Mouse (Mus musculus) hindbrain, embryonic 14.5 days (tissue): ENCODE data around the gene Pcsk2. TPM values are rescaled to one million over a fixed set of nuclear protein-coding genes. Genes with fewer than 3 reads are reported as not detected.
A peak's percentile ranks its signal among the peaks of the same experiment; 100 is the strongest.

ENCODE experiments used
- ATAC-seq: fragments of 200-750 bp; cut with Nextera tagmentation; 2 replicates; pipeline ENCODE4 v1.8.0; 2017; ENCODE audit warnings: moderate number of reproducible peaks, mild to moderate bottlenecking, moderate TSS enrichment, moderate library complexity; ENCODE audit not compliant: low FRiP score
- DNase-seq: peaks from one replicate; pipeline ENCODE4 v3.0.0-alpha.2; 2015; ENCODE audit warnings: low spot score
- H3K27ac ChIP-seq: fragments of 300-500 bp; sonication (generic); 2 replicates; pipeline ENCODE4 v1.5.1; 2014; ENCODE audit warnings: mild to moderate bottlenecking, moderate library complexity
- H3K27me3 ChIP-seq: fragments of 300-500 bp; sonication (generic); 2 replicates; pipeline ENCODE4 v1.6.1; 2014; ENCODE audit warnings: mild to moderate bottlenecking, low read length, mixed read lengths; ENCODE audit not compliant: control insufficient read depth, insufficient read depth
- H3K36me3 ChIP-seq: fragments of 300-500 bp; sonication (generic); replicated peaks from 2 replicates; pipeline ENCODE4 v1.6.1; 2014; ENCODE audit not compliant: control insufficient read depth, insufficient read depth
- H3K4me1 ChIP-seq: fragments of 300-500 bp; sonication (generic); replicated peaks from 2 replicates; pipeline ENCODE4 v1.6.1; 2014; ENCODE audit warnings: antibody characterized with exemption, low read length, mixed read lengths; ENCODE audit not compliant: control insufficient read depth, insufficient read depth
- H3K4me2 ChIP-seq: fragments of 300-500 bp; sonication (generic); replicated peaks from 2 replicates; pipeline ENCODE4 v1.6.1; 2014; ENCODE audit warnings: mild to moderate bottlenecking, moderate library complexity
- H3K4me3 ChIP-seq: fragments of 300-500 bp; sonication (generic); replicated peaks from 2 replicates; pipeline ENCODE4 v1.5.1; 2014; ENCODE audit warnings: mild to moderate bottlenecking, low read length
- H3K9ac ChIP-seq: fragments of 300-500 bp; sonication (generic); 2 replicates; pipeline ENCODE4 v1.6.1; 2014
- H3K9me3 ChIP-seq: fragments of 300-500 bp; sonication (generic); 2 replicates; pipeline ENCODE4 v1.6.1; 2016; ENCODE audit warnings: low read length; ENCODE audit not compliant: control insufficient read depth
- WGBS: fragments of 180-500 bp; shearing (Covaris S2); extraction: QIAGEN DNeasy Blood & Tissue Kit; methylation state at CpG from one replicate; pipeline ENCODE4 v1.1.7; 2014; 5-methylcytosine and 5-hydroxymethylcytosine counted together
- polyA plus RNA-seq: library from polyadenylated mRNA; unstranded; fragments of >200 nt; fragmentation: Nextera tagmentation; extraction: Ambion mirVana; gene quantifications from 2 replicates; pipeline ENCODE4 v1.2.1, GENCODE M21; 2014

Gene Pcsk2
- polyA plus RNA-seq, 1 experiment from 2014 or later, result 26.3 TPM

DNA sequence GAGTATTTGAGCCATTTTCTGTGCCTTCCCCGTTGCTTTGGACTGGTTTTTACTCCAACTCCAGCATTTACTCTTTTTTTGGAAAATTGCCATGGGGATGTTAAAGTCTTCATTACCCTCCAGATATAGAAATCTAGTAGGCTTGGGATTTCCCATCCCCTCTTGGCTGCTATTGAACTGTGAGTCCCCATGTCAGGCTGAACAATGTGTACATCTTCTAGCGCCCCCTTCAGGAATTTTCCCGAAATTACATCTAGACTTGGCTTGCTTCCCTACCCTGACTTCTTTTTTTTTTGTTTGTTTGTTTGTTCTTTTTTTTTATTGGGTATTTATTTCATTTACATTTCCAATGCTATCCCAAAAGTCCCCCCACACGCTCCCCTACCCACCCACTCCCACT lies 163.3 kb downstream of the Pcsk2 start:
- no peaks in the 10 kb centered on the region for H3K4me1 ChIP-seq

DNA sequence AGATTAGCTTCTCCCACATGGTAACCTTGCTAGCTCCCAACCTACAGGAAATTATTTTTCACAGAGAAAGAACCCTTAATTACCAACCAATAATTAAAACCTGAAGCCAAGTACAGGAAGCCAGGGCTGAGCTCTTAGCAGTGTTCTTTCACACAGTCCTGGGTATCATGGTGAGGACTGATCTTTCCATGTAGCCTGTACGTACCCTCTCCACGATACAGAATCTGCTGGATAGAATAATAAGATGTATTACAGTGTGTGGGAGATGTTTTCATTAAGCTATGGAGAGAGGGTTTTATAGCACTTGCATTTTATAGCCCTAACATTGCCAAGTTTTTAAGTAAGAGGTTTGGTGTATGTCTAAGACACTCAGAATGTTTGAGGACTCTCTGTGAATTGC lies 164.0 kb downstream of the Pcsk2 start:
- DNase-seq, result no peak
- no peaks in the 10 kb centered on the region for H3K4me1 ChIP-seq
- WGBS, result 83% methylated on average over 2 of the region's 2 CpGs
- no peak overlapping the region for H3K9ac ChIP-seq
- ATAC-seq, result no peak
- no peaks in the 10 kb centered on the region for H3K36me3 ChIP-seq
- H3K27me3 ChIP-seq, result no peaks in the 10 kb centered on the region
- H3K4me2 ChIP-seq, result no peak overlapping the region
- no peak overlapping the region for H3K27ac ChIP-seq
- H3K9me3 ChIP-seq, result no peaks in the 10 kb centered on the region
- no peak overlapping the region for H3K4me3 ChIP-seq

More for the DNA sequence above, 163.3 kb downstream of the Pcsk2 start:
- no peaks in the 10 kb centered on the region for H3K27me3 ChIP-seq
- DNase-seq (no peak), ATAC-seq (no peak)
- H3K4me3 ChIP-seq, result no peak overlapping the region
- H3K36me3 ChIP-seq, result no peaks in the 10 kb centered on the region
- no peak overlapping the region for H3K9ac ChIP-seq
- H3K27ac ChIP-seq, result no peak overlapping the region
- WGBS, result 28% methylated on average over 4 of the region's 4 CpGs
- H3K9me3 ChIP-seq, result no peaks in the 10 kb centered on the region
- H3K4me2 ChIP-seq, result no peak overlapping the region

DNA sequence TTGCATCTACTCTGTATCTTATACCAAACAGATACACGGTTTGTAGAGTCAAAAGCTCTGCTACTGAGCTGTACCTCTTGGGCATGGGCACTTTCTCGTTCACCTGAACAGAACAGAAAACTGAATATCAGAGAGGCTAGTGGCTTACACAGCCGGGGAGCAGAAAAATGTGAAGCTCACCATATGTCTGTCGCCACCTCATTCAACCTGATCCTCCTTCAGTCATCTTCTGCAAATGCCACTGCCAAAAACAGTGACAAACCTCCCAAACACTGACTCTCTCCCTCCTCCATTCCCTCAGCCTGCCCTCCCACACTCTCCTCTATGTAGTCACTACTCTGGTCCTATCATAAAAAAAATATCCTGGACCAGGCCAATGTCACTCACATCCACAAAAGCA lies 165.9 kb downstream of the Pcsk2 start:
- ATAC-seq, result no peak
- DNase-seq, result no peak
- Histone ChIP-seq H3K4me3 (no peak overlapping the region), H3K9me3 (no peaks in the 10 kb centered on the region), H3K36me3 (no peaks in the 10 kb centered on the region), H3K27me3 (no peaks in the 10 kb centered on the region), H3K4me2 (no peak overlapping the region), H3K9ac (no peak overlapping the region), H3K27ac (no peak overlapping the region), H3K4me1 (no peaks in the 10 kb centered on the region)
- 89% methylated on average over 4 of the region's 4 CpGs for WGBS

DNA sequence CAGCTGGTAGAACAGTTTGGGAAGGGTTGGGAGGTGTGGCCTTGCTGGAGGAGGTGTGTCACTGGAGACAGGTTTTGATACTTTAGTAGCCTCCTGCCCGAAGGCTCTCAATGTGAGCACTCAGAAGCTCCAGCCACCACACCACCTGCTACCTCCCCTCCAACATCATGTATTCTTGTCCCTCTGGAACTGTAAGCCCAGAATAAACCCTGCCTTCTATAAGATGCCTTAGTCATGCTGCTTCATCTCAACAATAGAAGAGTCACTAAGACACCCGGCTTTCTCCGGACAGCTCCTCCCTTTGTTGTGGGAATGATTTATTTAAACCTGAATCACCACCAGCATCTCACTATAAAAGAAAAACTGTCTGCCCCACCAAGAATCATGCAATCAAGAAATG lies 166.9 kb downstream of the Pcsk2 start:
- Histone ChIP-seq H3K4me3 (no peak overlapping the region), H3K27me3 (no peaks in the 10 kb centered on the region), H3K9ac (no peak overlapping the region), H3K4me2 (no peak overlapping the region), H3K9me3 (no peaks in the 10 kb centered on the region), H3K4me1 (no peaks in the 10 kb centered on the region), H3K27ac (peak overlapping the region; percentile 18; the same call in 1 of the 2 replicates), H3K36me3 (no peaks in the 10 kb centered on the region)
- 38% methylated on average over 3 of the region's 3 CpGs for WGBS
- ATAC-seq (no peak), DNase-seq (no peak)

DNA sequence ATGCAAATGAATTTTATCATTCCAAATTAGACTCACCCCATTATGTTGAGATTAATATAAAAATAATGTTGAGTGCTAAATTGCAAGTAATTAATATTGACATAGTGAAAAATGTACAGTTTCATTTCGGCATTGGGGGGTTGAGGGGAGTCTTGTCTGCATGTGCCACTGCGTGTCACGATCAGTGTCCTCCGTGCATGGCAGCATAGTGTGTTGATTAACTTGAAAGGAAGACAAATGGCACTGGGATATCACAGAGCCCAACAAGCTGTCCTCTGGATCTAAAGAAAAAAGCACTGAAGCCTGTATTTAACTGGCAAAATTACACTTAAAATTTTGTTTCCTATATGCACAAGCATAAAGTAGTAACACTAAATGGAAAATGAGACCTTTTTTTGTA lies 167.9 kb downstream of the Pcsk2 start:
- no peak for DNase-seq
- no peak overlapping the region for H3K4me3 ChIP-seq
- no peak overlapping the region for H3K4me2 ChIP-seq
- H3K36me3 ChIP-seq, result no peaks in the 10 kb centered on the region
- no peaks in the 10 kb centered on the region for H3K4me1 ChIP-seq
- no peaks in the 10 kb centered on the region for H3K9me3 ChIP-seq
- no peak overlapping the region for H3K9ac ChIP-seq
- no peak; the same call in 1 of the 2 replicates for ATAC-seq
- no peaks in the 10 kb centered on the region for H3K27me3 ChIP-seq
- H3K27ac ChIP-seq, result no peak overlapping the region
- 61% methylated on average over 4 of the region's 4 CpGs for WGBS

DNA sequence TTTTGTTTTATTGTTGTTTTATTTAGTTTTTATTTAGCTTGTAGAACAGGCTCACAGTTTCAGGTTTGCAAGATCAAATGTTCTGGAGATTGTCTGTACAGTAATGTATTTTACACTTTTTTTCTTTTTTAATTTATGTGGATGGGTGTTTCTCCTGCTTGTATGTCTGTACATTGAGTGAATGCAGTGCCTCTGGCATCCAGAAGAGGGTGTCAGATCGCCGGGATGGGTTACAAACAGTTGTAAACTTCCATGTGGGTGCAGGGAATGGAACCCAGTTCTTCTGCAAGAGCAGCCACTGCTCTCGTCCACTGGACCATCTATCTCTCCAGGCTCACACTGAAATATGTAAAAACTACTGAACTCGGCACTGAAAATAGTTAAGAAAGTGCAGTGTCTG lies 169.2 kb downstream of the Pcsk2 start:
- Histone ChIP-seq H3K27me3 (no peaks in the 10 kb centered on the region), H3K4me1 (no peaks in the 10 kb centered on the region), H3K9me3 (no peaks in the 10 kb centered on the region), H3K4me3 (no peak overlapping the region), H3K36me3 (no peaks in the 10 kb centered on the region), H3K4me2 (no peak overlapping the region), H3K27ac (no peak overlapping the region), H3K9ac (no peak overlapping the region)
- DNase-seq (no peak), ATAC-seq (no peak)
- 70% methylated on average over 4 of the region's 4 CpGs for WGBS

DNA sequence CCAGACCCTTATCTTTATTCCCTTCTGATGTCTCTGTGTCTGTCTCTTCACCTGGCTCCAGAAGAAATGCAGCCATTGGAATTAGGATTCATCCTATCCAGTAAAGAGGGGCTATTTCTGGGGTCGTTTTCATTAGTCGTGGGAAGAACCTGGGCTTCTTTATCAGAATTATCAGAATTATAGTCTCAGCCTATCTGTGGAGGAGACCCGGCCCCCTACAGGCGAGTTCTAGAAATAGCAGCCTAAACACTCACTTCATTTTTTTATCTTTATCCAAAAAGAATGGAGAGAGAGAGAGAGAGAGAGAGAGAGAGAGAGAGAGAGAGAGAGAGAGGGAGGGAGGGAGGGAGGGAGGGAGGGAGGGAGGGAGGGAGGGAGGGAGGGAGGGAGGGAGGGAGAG lies 177.3 kb downstream of the Pcsk2 start:
- no peak overlapping the region for H3K9ac ChIP-seq
- H3K27me3 ChIP-seq, result no peaks in the 10 kb centered on the region
- H3K27ac ChIP-seq, result no peak overlapping the region
- H3K36me3 ChIP-seq, result no peaks in the 10 kb centered on the region
- no peak overlapping the region for H3K4me2 ChIP-seq
- H3K4me1 ChIP-seq, result no peaks in the 10 kb centered on the region
- WGBS, result 24% methylated on average over 4 of the region's 4 CpGs
- ATAC-seq (no peak), DNase-seq (no peak)
- H3K9me3 ChIP-seq, result no peaks in the 10 kb centered on the region
- no peak overlapping the region for H3K4me3 ChIP-seq

DNA sequence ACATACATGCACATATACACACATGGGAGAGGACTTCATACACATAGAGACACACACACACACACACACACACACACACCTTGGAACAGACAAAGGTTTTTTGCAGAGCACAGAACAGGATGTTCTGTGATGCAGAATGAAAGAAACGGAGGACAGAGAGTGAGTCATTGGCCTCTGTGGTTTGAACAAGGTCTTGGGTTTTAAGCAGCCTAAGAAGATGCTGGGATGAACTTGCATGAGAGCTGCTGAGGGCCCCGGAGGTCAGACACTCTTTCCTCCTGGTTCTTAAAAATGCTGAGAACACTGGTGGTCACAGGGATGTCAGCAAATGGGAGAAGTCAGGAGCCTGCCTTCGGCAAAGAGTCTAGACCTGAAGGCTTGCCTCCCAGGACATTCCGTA lies 178.1 kb downstream of the Pcsk2 start:
- 85% methylated on average over 4 of the region's 4 CpGs for WGBS
- H3K9me3 ChIP-seq, result no peaks in the 10 kb centered on the region
- no peak overlapping the region for H3K4me2 ChIP-seq
- H3K36me3 ChIP-seq, result no peaks in the 10 kb centered on the region
- ATAC-seq, result 0 out of 2 replicates have a peak, but pooled peaks have one; percentile 31
- H3K4me1 ChIP-seq, result no peaks in the 10 kb centered on the region
- no peak overlapping the region; the same call in 1 of the 2 replicates for H3K27ac ChIP-seq
- H3K9ac ChIP-seq, result no peak overlapping the region
- H3K4me3 ChIP-seq, result no peak overlapping the region
- no peak for DNase-seq
- H3K27me3 ChIP-seq, result no peaks in the 10 kb centered on the region

DNA sequence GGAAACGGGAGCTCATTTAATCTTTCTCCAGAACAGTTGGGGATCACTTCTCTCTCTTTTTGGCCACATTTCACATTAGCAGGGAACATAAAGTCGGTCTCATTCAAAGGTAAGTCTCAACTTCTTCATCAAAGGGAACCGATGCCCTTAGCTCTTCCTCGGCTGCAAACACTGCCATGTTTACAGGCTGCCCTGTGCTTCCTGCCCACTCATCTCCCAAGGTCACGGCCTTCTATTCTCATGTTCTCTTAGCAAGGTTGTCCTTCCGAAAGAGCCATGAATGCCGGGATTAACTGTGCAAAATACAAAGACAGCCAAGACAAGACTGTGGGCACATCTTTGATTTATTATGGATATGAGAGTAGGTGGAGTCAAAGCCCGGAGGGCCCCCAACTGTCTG lies 178.8 kb downstream of the Pcsk2 start:
- DNase-seq (no peak), ATAC-seq (no peak)
- H3K4me3 ChIP-seq, result no peak overlapping the region
- H3K4me2 ChIP-seq, result no peak overlapping the region
- no peaks in the 10 kb centered on the region for H3K27me3 ChIP-seq
- H3K4me1 ChIP-seq, result no peaks in the 10 kb centered on the region
- H3K36me3 ChIP-seq, result no peaks in the 10 kb centered on the region
- H3K9me3 ChIP-seq, result no peaks in the 10 kb centered on the region
- H3K27ac ChIP-seq, result no peak overlapping the region
- 76% methylated on average over 8 of the region's 8 CpGs for WGBS
- H3K9ac ChIP-seq, result no peak overlapping the region

DNA sequence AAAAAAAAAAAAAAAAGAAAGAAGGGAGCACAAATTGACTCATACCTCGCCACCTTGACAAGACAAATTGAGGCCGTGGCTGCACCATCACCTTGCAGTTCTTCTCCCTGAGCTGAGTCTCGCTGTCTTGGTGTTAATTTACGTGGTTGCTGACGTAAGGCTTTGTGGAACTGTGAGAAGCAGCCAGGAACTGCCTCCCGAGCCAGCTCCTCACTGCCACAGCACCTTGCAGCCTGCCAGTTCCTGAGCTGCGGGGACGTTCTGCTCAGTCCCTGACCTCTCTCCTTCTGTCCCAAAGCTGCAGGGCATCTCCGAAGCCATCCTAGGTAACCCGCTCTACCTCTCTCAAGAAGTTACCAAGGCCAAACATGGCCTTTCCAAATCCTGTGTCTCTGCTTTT lies 186.5 kb downstream of the Pcsk2 start:
- no peak for DNase-seq
- WGBS, result 90% methylated on average over 10 of the region's 10 CpGs
- Histone ChIP-seq H3K36me3 (no peaks in the 10 kb centered on the region), H3K9me3 (no peaks in the 10 kb centered on the region), H3K9ac (no peak overlapping the region), H3K4me3 (no peak overlapping the region), H3K27ac (no peak overlapping the region), H3K27me3 (no peaks in the 10 kb centered on the region), H3K4me1 (no peaks in the 10 kb centered on the region), H3K4me2 (no peak overlapping the region)
- ATAC-seq, result no peak
